Mouse (Mus musculus) bone marrow, adult 2 months (tissue): ENCODE data around the gene Spata4.

ENCODE experiments used
- CTCF ChIP-seq: fragments of 200-500 bp; IDR thresholded peaks from 2 replicates; pipeline ENCODE4 v1.5.1; 2011; ENCODE audit warnings: low read length, control low read depth; ENCODE audit not compliant: control insufficient read depth, insufficient read depth
- POLR2A ChIP-seq: fragments of 200-500 bp; IDR thresholded peaks from 2 replicates; pipeline ENCODE4 v1.6.1; 2011; ENCODE audit warnings: low read depth, mild to moderate bottlenecking, control low read depth, low read length, borderline replicate concordance; ENCODE audit not compliant: control insufficient read depth

DNA sequence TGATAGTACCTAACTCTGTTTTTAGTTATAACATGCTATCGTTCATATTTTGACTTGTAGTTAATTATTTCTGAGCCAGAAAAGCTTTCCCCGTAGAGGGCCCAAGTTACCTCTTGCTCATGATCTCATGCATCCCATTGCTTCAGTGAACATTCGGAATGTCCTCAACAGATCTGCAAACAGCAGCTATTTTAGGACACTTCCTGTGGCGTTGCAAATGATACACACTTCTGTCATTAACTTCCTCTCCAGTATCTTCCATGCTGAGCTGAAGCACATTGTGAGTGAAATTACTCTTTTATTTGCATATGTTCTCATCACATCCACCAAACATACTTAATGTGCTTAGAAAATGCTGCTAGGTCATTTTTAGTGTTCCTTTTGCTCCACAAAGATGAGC is 38.4 kb upstream of the Spata4 start:
- TF ChIP-seq CTCF (no peak), POLR2A (no peak)
